Mouse (Mus musculus) embryo, embryonic 11 days (tissue): ENCODE results near the gene Tab1.
"Not testable (repeated sequence)": the region's sequence is repeated elsewhere in the genome, so short reads cannot be mapped to it uniquely, and the experiment has no call there.

Experiments
- DNase-seq: peaks from one replicate; pipeline ENCODE4 v3.0.0-alpha.2; 2015

Tab1 gene

DNA sequence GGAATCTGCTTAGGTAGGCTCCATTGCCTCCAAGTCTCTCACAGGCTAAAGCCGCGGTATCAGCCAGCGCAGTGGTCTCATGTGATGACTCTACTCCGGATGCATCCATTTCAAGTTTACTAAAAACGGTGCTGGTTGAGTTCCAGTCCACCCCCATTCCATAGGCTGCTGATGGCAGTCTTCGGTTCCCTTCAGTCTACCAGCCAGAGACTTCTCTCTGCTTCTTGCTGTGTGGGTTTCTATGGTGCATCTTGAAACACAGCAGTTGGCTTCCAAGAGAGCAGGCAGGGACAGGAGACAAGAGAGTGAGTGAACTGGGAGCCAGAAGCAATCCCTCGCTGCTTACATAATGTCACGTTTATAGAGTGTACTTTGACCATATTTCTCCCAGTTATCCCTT lies 25.8 kb upstream of the Tab1 start:
- DNase-seq: no peak

DNA sequence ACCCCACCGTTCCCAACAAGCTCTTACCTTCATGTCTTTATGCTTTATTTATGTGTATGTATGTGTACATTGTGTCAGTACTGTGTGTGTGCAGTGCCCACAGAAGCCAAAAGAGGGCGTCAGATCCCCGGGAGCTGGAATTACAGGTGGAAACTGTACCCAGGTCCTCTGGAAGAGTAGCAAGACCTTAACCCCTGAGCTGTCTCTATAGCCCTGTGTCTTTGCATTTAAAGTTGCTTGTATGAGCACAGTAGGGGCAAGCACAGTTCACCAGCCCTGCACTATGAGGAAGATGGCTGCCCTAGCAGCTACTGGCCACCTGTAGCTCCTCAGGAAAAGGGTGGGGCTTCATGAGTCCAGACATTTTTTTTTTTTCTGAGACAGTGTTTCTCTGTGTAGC lies 25.4 kb upstream of the Tab1 start:
- no peak for DNase-seq

DNA sequence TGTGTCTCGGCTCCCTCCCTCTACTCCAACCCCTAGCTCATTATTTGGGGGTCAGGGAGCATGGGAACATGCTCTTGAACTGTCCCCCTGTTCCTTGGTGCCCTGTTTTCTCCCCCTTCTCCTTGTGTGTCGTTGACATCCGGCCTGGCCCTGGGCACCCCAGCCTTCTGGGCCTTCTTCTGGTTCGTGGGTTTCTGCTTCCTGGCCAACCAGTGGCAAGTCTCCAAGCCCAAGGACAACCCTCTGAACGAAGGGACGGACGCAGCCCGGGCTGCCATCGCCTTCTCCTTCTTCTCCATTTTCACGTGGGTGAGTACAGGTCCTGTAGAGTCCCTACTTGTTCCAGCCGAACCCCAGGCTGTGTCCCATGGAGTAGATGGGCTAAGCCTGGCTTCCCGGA lies 21.5 kb upstream of the Tab1 start:
- DNase-seq: no peak

DNA sequence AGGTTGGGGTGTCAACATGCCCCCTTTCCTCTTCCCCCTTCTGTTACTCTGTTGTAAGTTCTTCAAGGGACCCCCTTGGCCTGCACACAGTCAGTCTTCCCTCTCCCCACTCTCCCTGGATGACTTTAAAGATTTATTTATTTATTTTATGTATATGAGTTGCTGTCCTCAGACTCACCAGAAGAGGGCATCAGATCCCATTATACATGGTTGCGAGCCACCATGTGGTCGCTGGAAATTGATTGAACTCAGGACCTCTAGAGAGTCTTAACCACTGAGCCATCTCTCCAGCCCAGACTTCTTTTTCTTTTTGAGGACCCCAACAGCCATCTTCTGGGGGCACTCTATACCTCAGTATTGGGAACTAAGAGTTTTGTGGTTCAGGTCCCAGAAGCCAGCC lies 20.4 kb upstream of the Tab1 start:
- DNase-seq: no peak

DNA sequence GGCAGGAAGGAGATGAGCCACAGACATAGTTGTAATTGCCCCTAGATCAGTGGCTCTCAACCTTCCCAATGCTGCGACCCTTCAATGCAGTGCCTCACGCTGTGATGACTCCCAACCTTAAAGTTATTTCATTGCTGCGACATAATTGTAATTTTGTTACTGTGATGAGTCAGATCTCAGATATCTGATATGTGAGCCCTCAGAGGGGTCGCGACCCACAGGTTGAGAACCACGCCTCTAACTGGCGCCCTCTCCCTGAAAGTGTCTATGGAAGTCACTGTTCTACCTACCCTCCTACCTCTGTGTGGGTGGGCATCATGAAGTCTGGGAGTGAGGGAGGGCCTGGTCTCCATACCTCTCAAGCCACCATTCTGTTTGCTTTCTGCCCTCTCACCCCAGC lies 18.5 kb upstream of the Tab1 start:
- no peak for DNase-seq

DNA sequence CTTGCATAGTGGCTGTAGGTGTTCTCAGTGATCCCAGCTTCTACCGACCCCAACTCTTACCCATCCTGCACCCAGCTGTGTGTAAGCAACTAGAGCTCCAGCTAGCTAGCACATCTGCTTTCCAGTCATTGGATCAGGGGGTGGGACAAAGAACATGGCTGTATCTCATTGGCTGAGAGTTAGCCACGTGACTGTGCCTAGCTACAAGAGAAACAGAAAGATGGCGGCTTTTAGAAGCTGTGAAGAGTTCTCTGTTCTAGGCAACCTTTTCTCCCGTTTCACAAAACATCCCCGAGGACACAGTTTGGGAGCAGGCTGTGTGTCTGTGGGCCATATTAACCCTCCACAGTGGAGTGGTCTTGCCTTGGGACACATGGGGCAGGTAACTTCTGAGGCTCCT lies 17.7 kb upstream of the Tab1 start:
- DNase-seq: peak; percentile 48

- no peak for DNase-seq
Measured at GRCm38 (mm10) chr15:80115866-80116794, 16.8 kb upstream of the Tab1 start.

GRCm38 (mm10) chr15:80117154-80117553 lies 15.8 kb upstream of the Tab1 start:
- no peak for DNase-seq

DNA sequence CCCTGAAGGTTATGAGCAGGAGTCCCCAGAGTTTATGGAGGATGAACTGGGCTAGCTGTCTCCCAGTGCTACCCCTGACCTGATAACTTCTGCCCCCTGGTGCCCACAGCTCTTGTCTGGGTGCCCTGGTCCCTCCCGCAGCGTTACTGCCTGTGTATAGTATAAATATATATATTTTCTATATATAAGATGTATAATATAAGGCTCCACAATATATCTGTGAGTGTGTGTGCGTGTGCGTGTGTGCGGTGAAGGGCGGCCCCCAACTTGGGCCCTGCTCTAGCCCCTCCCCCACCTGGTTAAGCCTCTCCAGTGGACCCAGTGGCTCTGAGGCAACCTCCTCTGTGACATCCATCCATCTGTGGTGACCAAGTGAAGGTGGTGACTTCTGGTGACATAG lies 13.9 kb upstream of the Tab1 start:
- DNase-seq: no peak

DNA sequence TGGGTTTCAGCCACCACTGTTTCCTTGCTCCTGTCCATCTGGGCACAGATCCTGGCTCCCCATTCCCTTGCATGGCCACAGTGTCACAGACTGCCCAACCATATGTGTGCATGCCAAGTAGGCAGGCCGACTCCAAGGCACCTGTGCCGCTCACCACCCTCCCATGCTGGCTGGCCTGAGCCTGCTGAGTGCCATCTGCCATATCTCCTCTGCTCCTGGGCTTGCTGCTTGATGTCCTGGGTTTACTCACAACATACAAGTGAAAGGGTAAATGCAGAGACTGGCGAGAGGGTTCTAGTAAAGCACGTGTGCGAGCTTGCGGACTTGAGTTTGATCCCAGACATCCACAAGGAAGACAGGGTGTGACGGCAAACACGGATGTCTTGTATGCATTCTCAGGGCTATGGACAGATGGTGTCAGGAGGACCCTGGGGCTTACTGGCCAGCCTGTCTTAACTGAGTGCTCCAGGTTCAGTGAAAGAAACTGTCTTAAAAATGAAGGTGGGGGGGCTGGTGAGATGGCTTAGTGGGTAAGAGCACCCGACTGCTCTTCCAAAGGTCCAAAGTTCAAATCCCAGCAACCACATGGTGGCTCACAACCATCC lies 11.1 kb upstream of the Tab1 start:
- DNase-seq: no peak

GRCm38 (mm10) chr15:80122431-80122830 lies 10.5 kb upstream of the Tab1 start:
- not testable (repeated sequence) for DNase-seq

- no peak for DNase-seq
Measured at GRCm38 (mm10) chr15:80124651-80125050, 8.3 kb upstream of the Tab1 start.

DNA sequence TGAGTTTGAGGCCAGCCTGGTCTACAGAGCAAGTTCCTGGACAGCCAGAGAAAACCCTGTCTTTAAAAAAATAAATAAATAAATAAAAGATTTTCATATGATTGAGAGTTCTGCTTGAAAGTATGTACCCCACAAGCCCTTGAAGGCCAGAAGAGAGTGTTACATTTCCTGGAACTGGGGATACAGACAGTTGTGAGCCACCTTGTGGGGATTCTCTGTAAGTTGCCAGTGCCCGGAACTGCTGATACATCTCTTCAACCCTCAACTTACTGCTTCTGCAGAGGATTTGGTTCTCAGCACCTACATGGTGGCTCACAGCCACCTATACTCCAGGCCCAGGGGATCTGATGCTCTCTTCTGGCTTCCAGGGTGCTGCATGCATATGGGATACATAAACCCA lies 5.7 kb upstream of the Tab1 start:
- DNase-seq: peak; percentile 12

- DNase-seq: no peak
Measured at GRCm38 (mm10) chr15:80129982-80130381, 2.9 kb upstream of the Tab1 start.

DNA sequence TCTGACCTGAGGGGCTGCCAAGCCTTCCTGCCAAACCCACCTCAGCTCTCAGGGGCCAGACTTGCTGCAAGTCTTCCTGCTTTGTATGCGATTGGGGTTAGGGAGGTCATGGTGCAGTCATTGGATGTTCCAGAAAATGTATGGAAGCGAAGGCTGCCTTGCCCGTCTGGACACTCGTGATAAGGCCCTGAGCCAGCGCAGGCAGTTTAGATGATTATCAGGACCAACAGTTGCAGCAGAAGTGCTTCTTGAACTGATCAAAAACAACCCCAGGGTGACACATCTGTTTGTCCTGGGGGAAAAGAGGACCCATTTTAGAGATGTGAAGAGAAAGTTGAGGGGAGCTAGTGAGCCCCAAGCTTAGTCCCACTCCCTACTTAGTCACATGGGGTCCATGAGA lies 2.2 kb upstream of the Tab1 start:
- DNase-seq: no peak

GRCm38 (mm10) chr15:80131421-80131820 lies 1.5 kb upstream of the Tab1 start:
- DNase-seq: no peak

DNA sequence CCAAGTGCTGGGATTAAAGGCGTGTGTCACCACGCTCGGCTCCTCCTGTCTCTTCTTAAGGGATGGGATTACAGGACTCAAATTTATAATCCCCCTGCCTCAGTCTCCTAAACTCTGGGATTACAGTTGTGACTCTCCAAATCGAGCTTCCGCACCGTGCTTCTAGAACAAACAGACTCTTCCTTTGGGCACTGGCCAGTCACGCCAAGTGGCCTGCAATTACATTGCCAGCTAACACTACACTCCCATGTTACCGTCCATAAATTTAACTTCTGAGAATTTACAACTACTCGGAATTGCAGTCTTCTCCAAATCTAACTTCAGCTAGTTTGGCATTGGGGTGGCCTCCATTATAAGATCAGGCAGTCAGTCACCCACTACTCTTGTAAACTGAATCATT lies 475 bp upstream of the Tab1 start:
- no peak for DNase-seq

DNA sequence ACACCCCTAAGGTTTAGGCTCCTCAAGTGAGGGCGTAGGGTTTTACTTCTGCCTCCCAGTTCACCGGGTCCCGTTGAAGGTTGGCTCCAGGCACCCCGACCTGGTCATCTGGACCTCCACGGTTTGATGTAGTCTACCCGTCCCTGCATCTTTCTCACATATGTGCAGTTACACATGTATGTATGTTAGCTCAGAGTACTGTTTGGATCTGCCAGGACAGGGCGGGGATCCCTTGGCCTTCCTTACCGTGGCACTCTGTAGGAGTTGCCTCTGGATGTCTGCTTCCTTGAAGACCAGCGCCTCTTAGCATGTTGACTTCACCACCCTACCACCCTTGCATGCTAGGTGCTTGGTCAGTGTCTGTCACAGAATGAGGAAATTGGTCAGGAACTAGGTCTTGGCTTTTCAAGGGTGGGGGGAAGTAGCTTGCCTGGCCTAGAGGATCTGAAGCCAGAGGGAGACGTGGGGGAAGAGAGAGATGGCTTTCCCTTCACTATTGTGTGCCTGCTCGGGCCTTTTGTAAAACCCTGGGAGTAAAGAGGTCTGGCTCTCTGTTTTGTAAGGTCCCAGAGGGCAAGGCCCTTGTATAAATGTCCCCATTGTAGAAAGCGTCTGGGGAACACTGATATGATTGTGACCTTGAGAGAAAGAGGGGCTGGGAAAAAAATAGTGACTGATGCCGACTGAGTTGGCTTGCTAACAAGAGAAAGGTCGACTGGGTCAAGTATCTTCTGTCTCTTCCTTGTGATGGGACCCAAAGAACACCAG lies 939 bp downstream of the Tab1 start:
- DNase-seq: peak; percentile 54

GRCm38 (mm10) chr15:80134450-80134847 lies 1.5 kb downstream of the Tab1 start:
- no peak for DNase-seq

GRCm38 (mm10) chr15:80135499-80135898 lies 2.6 kb downstream of the Tab1 start:
- no peak for DNase-seq

GRCm38 (mm10) chr15:80136645-80137044 lies 3.7 kb downstream of the Tab1 start:
- no peak for DNase-seq

GRCm38 (mm10) chr15:80137945-80138791 lies 5.2 kb downstream of the Tab1 start:
- DNase-seq: no peak

- no peak for DNase-seq
Measured at GRCm38 (mm10) chr15:80140302-80140701, 7.4 kb downstream of the Tab1 start.
